Mouse (Mus musculus) heart, postnatal 0 days (tissue): Measurements from ENCODE around the gene Exog. TPM values are rescaled to one million over a fixed set of nuclear protein-coding genes. Genes with fewer than 3 reads are reported as not detected.
A peak's percentile ranks its signal among the peaks of the same experiment; 100 is the strongest.

ENCODE experiments used
- ATAC-seq: fragments of 200-750 bp; cut with Nextera tagmentation; 2 replicates; pipeline ENCODE4 v1.8.0; 2017; ENCODE audit warnings: low read depth, moderate number of reproducible peaks, moderate library complexity; ENCODE audit not compliant: insufficient read depth
- DNase-seq: peaks from one replicate; pipeline ENCODE4 v3.0.0-alpha.2; 2016; ENCODE audit warnings: low spot score
- H3K27ac ChIP-seq: fragments of 300-500 bp; sonication (generic); 2 replicates; pipeline ENCODE4 v1.5.1; 2014; ENCODE audit warnings: low read depth, mild to moderate bottlenecking
- H3K27me3 ChIP-seq: fragments of 300-500 bp; sonication (generic); 2 replicates; pipeline ENCODE4 v1.6.1; 2014; ENCODE audit warnings: low read length, mixed read lengths; ENCODE audit not compliant: control insufficient read depth, insufficient read depth
- H3K36me3 ChIP-seq: fragments of 300-500 bp; sonication (generic); replicated peaks from 2 replicates; pipeline ENCODE4 v1.6.1; 2014; ENCODE audit warnings: low read length, mixed read lengths; ENCODE audit not compliant: control insufficient read depth, insufficient read depth
- H3K4me1 ChIP-seq: fragments of 300-500 bp; sonication (generic); 2 replicates; pipeline ENCODE4 v1.6.1; 2014; ENCODE audit warnings: antibody characterized with exemption; ENCODE audit not compliant: control insufficient read depth, insufficient read depth
- H3K4me2 ChIP-seq: fragments of 300-500 bp; sonication (generic); 2 replicates; pipeline ENCODE4 v1.6.1; 2014; ENCODE audit warnings: low read depth, mild to moderate bottlenecking, low read length, moderate library complexity
- H3K4me3 ChIP-seq: fragments of 300-500 bp; sonication (generic); 2 replicates; pipeline ENCODE4 v1.5.1; 2014; ENCODE audit warnings: low read depth, low read length
- H3K9ac ChIP-seq: fragments of 300-500 bp; sonication (generic); replicated peaks from 2 replicates; pipeline ENCODE4 v1.6.1; 2014; ENCODE audit warnings: low read depth, low read length, mixed read lengths
- H3K9me3 ChIP-seq: fragments of 300-500 bp; sonication (generic); replicated peaks from 2 replicates; pipeline ENCODE4 v1.6.1; 2016; ENCODE audit warnings: low read length; ENCODE audit not compliant: control insufficient read depth
- CTCF ChIP-seq: IDR thresholded peaks from 2 replicates; pipeline ENCODE4 v1.5.1; 2016; ENCODE audit warnings: antibody characterized with exemption, control low read depth, low read depth
- EP300 ChIP-seq: IDR thresholded peaks from 2 replicates; pipeline ENCODE4 v1.6.1; 2016; ENCODE audit warnings: antibody characterized with exemption, low read depth
- WGBS: fragments of 180-500 bp; shearing (Covaris S2); extraction: QIAGEN DNeasy Blood & Tissue Kit; methylation state at CpG from one replicate; pipeline ENCODE4 v1.1.7; 2014; 5-methylcytosine and 5-hydroxymethylcytosine counted together
- polyA plus RNA-seq: library from polyadenylated mRNA; unstranded; fragments of >200 nt; fragmentation: Nextera tagmentation; extraction: Ambion mirVana; gene quantifications from 2 replicates; pipeline ENCODE4 v1.2.1, GENCODE M21; 2015
- total RNA-seq: library from RNA; depleted of rRNA; stranded (reverse); fragments of >200 nt; gene quantifications from 2 replicates; pipeline ENCODE4 v1.2.3, GENCODE M21; 2014; ENCODE audit warnings: low replicate concordance

The Exog gene
- total and polyA plus RNA-seq, 2 experiments from 2014 or later, result 3.0 to 4.2 TPM

DNA sequence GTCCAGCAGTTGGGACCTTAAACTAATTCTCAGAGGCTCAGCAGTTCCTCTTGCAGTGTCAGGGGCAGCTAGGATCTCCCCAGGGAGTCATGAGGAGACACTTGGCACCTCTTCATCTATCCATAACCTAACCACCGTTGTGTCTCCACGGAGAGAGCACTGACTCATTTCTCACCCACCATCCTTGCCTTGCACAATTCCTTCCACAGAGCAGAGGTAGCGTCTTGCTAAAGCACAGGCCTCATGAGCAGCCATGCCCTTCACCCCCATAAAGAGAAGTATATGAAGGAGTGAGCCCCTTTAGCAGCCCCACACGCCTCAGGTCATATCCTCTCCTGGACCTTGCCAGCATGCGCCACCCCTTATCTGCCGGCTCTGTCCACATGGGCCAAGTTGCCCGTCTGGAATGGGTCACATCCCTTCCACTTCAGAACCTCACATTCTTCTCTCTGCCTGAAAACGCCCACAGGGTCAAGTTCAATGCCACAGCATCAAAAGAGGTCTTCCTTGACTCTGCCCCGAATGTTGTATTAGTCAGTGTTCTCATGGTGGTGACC is 28.9 kb downstream of the Exog start:
- Histone ChIP-seq H3K4me1 (peaks cover 60% of the 10 kb centered on the region), H3K27me3 (no peaks in the 10 kb centered on the region), H3K4me2 (no peak overlapping the region), H3K27ac (peak overlapping the region; percentile 33), H3K9ac (no peak overlapping the region), H3K36me3 (no peaks in the 10 kb centered on the region), H3K9me3 (no peaks in the 10 kb centered on the region), H3K4me3 (no peak overlapping the region)
- ATAC-seq (no peak), DNase-seq (no peak)
- TF ChIP-seq EP300 (no peak), CTCF (no peak)
- 48% methylated on average over 9 of the region's 9 CpGs for WGBS

DNA sequence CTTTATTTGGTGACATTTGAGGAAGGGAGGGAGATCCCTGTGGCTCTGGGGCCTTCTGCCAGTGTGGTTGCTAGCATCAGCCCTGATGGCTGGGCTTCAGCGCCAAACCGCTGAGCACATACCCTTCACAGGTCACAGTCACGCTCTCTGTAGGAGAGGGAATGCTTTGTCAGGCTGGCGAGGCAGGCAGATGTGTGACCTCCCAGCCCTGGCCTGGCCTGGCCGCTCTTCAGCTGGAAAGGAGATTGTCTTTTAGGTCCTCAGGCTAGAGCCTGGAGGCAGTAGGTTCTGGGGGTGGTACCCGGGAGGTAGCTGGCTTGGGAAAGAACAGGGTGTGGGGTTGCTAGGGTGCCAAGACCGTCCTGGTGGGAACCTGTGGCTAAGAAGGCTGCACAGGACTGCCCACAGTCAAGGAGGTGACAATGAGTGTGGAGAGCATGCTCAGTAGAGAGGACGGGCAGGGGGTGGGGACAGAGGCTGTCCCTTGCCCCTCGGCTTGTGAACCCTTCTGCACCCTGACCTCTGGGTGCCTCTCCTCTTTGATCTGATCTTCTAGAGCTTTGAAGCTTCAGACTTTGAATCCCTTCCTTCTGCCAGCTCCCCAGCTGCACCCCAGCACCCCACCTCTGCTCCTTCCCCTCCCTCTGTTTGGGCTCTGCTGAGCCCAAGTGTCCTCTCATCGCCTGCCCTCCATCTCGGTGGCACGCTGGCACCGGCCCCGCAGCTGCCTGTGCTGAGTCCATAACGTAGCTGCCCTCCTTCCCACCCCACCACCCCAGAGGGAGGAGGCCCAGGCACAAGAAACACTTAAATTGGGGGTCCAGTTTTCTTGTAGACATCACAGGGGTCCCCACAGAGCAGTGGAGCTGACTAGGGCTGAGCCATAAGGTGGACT is 30.2 kb downstream of the Exog start:
- no peak overlapping the region for H3K4me3 ChIP-seq
- ATAC-seq (peak; percentile 18; the same call in 1 of the 2 replicates), DNase-seq (peak; percentile 43)
- H3K27me3 ChIP-seq, result no peaks in the 10 kb centered on the region
- no peak overlapping the region for H3K4me2 ChIP-seq
- WGBS, result 35% methylated on average over 15 of the region's 15 CpGs
- H3K36me3 ChIP-seq, result no peaks in the 10 kb centered on the region
- no peaks in the 10 kb centered on the region for H3K9me3 ChIP-seq
- H3K4me1 ChIP-seq, result peaks cover 62% of the 10 kb centered on the region
- no peak overlapping the region for H3K9ac ChIP-seq
- TF ChIP-seq EP300, result no peak
- no peak for TF ChIP-seq CTCF
- peak overlapping the region; percentile 66 for H3K27ac ChIP-seq

DNA sequence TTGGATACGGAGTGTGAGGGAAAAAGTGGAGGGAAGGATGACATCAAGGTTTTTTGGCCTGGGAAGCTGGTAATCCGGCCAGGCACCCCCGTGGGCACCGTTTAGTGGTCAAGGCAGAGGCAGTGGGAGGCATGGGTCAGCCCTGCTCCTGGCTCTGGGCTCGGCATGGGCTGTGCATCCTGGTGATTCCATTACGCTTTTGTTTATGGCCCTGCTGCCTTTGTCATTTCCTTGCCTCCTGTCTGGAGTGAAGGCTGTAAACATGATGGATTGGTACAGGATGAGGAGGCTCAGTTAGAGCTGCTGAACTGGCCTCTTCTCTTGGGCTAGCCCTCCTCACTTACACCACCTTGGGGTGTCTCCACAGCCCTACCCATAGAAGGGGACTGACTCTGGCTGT is 33.0 kb downstream of the Exog start:
- Histone ChIP-seq H3K36me3 (no peaks in the 10 kb centered on the region), H3K4me2 (no peak overlapping the region), H3K27ac (peak overlapping the region; percentile 83; the same call in 1 of the 2 replicates), H3K4me3 (no peak overlapping the region), H3K9me3 (no peaks in the 10 kb centered on the region), H3K9ac (no peak overlapping the region), H3K27me3 (no peaks in the 10 kb centered on the region), H3K4me1 (peaks cover 46% of the 10 kb centered on the region)
- no peak for ATAC-seq
- no peak for DNase-seq
- 55% methylated on average over 6 of the region's 6 CpGs for WGBS
- TF ChIP-seq EP300 (no peak), CTCF (no peak)

DNA sequence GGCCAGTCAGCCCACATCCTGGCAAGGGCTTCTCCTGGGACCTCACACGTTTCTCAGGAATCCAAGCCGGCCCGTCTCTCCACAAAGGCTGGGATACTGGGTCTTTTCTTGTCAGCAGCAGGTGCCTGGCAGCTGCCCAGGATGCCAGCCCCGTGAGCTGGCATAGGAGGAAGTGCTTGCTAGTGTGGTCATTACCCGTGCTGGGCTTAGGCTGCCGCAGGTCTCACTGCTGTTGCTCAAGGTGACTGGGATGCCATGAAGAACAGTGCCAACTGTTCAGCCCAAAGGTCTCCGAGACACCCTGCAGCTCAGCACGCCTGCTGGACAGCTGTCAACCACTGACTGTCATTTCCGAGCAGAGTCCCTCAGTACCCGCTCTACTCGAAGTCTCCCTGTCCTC is 33.6 kb downstream of the Exog start:
- H3K36me3 ChIP-seq, result no peaks in the 10 kb centered on the region
- no peak for DNase-seq
- H3K4me2 ChIP-seq, result no peak overlapping the region
- H3K4me1 ChIP-seq, result peaks cover 40% of the 10 kb centered on the region
- no peak overlapping the region for H3K4me3 ChIP-seq
- WGBS, result 47% methylated on average over 11 of the region's 11 CpGs
- TF ChIP-seq CTCF (no peak), EP300 (no peak)
- H3K9ac ChIP-seq, result no peak overlapping the region
- H3K27ac ChIP-seq, result peak overlapping the region; percentile 83
- H3K27me3 ChIP-seq, result no peaks in the 10 kb centered on the region
- ATAC-seq, result no peak
- no peaks in the 10 kb centered on the region for H3K9me3 ChIP-seq

DNA sequence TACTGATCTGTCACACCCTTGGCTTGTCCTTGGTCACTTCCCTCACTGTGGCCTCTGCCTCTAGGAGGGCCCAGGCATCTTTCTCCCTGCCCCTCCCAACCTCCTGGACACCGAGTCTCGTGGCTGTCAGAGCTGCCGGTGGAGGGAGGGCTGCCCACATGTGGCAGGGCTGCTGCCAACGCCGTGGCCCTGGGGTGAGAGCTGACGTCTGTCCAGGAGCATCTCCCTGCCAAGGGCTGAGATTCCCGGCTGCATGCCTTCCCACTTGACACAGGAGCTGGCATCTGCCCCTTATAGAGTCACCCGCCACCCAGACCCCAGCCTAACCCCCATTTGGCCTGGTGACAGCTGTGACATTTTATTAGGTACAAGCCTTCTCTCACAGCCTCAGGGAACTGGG is 34.6 kb downstream of the Exog start:
- WGBS, result 40% methylated on average over 8 of the region's 8 CpGs
- peaks cover 31% of the 10 kb centered on the region for H3K4me1 ChIP-seq

More for the DNA sequence above, 34.6 kb downstream of the Exog start:
- ATAC-seq (peak; percentile 83), DNase-seq (peak; percentile 78)
- Histone ChIP-seq H3K9ac (no peak overlapping the region), H3K4me2 (no peak overlapping the region), H3K36me3 (no peaks in the 10 kb centered on the region), H3K4me3 (no peak overlapping the region), H3K27ac (peak overlapping the region; percentile 83), H3K27me3 (no peaks in the 10 kb centered on the region), H3K9me3 (no peaks in the 10 kb centered on the region)
- TF ChIP-seq CTCF (peak; percentile 13; the same call in 1 of the 2 replicates), EP300 (peak; percentile 94)
